Mouse (Mus musculus): ENCODE data around the gene Rrp1.
"Not testable (repeated sequence)": the region's sequence is repeated elsewhere in the genome, so short reads cannot be mapped to it uniquely, and the experiment has no call there.

Rrp1 gene

DNA sequence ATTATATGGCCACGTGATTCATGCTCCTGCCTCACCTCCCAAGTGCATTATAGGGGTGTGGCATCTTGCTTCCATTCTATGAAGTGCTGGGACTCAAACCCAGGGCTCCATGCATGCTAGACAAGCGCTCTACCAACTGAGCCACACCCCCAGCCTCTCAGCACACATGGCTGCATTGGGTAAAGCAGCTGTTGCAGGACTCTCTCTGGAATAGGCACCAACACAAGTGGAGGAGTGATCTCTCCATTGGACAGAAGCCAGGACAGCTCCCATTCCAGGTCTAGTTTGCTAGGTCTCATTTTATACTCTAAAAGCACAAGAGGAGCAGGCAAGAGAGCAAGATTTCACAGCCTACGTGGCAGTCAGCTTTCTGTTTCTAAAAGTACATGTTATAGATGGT is 29.3 kb downstream of the Rrp1 start:
- no peak for DNase-seq (ENCODE audit: low read depth)

DNA sequence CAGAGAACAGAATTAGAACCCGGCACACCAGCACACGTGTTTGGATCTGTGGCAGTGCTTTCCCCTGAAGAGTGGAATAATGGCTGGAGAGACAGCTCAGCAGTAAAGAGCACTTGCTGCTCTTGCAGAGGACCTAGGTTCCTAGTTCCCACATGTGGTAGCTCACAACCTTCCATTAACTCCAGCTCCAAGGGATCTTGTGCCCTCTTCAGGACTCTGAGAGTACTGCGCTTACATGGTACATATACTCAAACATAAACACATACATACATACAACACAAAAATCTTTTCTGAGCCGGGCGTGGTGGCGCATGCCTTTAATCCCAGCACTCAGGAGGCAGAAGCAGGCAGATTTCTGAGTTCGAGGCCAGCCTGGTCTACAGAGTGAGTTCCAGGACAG is 34.3 kb downstream of the Rrp1 start:
- DNase-seq (ENCODE audit: low read depth): no peak

DNA sequence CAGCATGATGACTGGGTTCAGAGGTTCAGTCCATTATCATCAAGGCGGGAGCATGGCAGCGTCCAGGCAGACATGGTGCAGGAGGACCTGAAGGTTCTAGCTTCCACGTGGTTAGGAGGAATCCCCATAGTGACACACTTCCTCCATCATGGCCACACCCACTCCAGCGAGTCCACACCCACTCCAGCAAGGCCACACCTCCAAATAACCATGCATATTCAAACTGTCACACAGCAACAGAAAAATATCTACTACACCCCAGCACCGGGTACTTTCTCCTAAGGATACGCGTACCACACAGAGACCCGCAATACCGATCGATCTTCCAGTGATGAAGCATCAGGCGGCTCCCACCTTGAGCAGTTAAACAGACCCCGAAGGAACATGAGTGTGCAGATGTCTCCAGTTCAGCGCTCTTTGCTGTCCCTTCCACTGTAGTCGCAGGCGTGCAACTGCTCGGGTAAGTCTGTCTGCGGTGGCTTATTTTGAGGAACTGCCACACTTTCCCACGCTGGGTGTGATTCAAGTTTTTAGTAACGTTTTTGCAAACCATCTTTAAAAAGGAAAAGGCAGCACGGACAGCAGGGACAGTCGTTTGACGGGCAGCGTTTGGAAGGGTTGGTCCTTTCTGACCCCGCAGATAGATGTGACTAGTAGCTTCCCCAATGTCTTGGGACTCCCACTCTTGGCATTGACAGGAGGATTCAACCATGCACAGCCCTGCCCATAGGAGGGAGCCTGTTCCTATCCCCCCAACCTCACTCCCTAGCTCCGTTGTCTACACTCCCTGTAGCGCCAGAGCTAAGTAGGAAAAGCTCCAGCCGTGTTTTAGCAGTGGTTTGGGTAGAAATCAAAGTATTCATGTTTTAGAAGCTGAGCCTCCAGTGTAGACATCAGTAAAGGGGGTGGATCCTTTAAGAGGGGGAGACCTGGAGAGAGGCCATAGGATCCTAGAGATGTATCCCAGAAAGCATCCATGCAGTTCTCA is 39.9 kb downstream of the Rrp1 start:
- no peak for DNase-seq (ENCODE audit: low read depth)

DNA sequence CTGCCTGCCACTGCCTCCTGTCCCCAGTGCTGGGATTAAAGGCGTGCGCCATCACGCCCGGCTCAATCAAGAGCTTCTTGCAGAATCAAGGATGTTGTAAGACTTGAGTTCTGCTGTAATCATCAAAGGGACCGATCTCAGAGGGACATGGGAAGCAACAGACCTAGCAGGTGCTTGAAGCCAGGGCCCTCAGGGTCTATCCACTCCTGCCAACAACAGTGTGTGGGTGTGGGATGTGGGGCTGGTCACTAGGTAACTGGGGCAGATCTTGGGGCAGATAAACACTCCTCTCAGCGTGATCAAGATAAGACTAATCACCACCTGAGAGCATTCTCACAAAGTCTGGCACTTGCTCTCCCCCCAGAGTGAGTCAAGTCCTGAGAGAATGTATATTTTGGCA is 41.1 kb downstream of the Rrp1 start:
- DNase-seq (ENCODE audit: low read depth): no peak

DNA sequence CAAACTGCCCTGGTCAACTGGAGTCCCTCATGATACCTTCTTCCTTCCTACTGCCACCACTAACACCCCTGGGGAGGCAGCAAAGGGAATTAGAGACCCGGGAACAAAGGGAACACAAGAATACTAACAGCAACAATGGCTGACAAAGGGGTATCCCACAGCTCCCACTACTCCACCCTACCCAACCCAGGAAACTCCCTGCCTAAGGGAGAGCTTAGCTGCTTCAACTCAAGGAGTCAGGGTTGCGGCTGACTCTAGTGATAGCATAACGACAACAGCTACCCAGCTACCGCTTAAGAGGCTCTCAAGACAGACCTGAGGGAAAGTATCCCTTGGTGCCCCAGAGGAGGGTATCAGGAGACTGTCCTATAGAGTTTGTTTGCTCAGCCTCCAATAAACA is 45.3 kb downstream of the Rrp1 start:
- no peak for DNase-seq (ENCODE audit: low read depth)

DNA sequence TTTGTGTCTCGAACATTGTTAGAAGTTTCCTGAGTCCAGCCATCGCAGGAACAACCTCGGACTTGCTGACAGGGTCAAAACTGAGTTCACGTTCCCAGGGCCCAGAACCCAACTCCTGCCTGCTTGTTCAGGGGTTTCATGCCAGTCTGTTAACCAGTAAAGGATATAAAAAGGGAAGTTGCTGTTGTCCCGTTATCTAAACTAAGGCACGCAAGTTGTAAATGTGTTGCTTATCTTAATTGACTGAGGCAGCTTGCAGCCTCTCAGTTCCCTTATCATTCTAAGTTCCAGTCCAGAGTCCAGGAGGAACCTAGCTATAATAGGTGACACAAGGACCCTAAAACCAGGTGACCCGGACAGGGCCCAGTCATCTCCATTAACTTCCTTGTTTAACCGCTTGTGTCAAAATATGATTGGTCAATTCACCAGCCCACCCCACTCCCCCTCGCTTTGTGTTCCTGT is 46.0 kb downstream of the Rrp1 start:
- no peak for DNase-seq (ENCODE audit: low read depth)

DNA sequence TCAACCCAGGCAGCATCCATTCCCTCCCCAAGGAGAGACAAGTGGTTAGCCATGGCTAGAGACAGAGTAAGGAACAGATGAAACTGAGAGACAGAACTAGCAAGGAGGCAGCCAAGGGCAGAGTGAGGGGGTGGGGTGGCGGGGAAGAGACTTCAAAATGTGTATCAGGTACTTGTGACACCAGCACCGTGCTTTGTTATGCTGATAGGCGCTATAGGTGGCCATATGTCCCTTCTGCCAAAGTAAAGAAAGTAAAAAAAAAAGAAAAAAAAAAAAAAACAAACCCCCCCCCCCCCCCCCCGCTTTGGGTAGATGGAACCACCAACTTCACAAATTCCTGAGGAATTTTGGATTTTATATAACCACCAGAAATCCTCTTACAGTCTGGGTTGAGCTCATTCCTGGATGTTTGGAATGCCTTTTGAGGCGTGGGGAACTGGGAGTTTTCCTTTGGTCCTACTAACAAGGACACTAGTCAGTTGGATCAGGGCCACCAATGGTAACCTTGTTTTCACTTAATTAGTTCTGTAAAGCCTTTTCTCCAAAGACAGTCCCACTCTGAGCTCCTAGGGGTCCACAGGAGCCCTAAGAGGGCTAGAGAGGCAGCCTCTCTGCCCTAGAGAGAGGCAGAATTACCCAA is 46.5 kb downstream of the Rrp1 start:
- DNase-seq (ENCODE audit: low read depth): no peak

DNA sequence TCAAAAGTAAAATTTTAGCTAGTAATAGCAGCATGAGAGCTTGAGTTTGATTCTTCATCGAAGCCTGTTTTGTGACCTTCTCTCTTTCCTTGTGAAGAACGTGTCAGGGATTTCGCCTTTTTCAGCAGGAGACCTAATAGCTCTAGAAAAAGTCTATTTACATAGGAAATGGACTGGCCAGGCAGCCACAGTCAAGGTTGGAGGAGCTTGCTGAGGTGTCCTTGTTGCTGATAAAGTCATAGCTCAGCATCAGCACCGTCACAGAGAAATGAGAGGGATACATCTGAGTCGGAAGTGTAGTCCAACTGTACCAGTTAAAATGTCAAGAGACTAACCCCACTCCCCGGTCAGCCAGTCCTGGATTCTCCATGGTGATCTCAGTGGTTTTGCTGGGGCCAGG is 47.3 kb downstream of the Rrp1 start:
- no peak for DNase-seq (ENCODE audit: low read depth)

DNA sequence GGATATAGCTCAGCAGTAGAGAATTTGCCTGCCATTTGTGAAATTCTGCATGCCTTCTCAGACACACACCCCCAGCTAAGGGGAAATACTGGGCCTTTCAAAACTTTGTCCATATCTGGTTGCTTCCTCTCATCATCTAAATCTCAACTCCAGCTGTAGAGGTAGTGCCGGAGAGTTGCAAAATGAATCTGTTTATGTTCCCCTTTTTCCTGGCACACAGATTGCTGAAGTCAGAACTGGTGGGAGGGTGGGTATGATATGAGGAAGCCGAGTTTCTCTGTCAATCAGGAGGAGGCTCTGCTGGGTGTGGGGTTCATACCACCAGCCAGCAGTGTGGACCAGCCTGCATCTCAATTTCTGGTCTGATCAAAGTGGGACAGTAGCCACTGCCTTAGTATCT is 48.7 kb downstream of the Rrp1 start:
- DNase-seq (ENCODE audit: low read depth): no peak

DNA sequence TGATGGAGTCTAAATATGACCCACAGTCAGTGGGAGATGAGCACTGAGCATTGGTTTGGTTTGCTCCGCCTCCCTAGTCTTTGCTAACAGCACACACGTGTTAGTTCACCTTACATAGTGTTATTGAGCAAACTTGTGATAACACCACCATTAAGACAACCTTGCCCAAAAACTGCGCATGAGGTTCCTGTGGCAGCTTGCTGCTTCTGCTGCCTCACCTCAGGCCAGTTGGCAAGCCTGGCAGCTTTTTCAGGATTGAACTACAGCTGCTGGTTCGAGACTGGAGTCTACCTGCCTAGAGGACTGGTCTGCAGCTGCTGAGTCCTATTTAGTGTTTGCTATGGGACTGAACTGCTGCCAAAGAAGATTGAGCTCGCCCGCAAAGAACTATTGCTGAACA is 49.5 kb downstream of the Rrp1 start:
- no peak for DNase-seq (ENCODE audit: low read depth)

DNA sequence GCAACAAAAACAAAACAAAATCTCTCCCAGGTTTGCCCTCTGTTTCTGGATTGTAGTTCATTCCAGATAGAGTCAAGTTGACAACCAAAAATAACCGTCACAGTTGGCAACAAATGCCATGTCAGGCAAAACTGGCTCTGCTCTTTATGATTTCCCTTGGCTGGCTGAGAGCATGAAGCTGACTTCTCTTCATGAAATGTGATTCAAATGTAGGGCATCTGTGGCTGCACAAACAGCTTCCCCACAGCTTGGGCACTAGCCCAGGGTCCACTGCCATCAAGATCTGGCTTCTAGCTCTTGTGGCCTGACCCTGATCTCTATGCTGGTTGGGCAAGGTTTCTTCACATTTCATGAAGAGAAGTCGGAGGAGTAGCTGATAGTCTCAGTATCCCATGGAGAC is 50.9 kb downstream of the Rrp1 start:
- DNase-seq (ENCODE audit: low read depth): peak; percentile 56

DNA sequence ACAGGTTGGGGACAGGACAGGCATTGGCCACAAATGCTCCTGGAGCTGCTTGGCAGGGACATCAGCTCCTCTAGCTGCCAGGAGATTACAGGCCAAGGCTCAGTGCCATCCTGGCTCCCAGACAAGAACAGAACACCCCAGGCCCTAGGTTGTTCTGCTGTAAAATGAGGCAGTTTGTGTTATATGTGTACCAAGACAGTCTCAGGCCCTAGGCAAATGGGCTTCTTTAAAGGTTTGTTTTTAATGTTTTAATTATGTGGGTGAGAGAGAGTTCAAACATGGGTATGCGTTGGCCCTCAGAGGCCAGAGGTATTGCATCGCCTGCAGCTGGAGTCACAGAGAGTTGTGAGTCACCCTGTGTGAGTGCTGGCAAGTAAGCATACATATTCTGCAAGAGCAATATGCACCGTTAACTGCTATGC is 52.5 kb downstream of the Rrp1 start:
- DNase-seq (ENCODE audit: low read depth): peak; percentile 65

DNA sequence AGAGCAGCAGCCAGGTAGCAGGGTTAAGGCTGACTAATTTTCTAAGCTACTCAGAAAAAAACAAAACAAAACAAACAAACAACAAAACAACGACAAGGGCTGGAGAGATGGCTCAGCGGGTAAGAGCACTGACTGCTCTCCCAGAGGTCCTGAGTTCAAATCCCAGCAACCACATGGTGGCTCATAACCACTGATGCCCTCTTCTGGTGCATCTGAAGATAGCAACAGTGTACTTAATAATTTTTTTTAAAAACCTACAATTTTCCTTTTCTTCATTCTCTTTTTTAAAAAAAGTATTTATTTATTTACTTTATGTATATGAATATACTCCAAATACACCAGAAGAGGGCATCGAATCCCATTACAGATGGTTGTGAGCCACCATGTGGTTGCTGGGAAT is 53.8 kb downstream of the Rrp1 start:
- DNase-seq (ENCODE audit: low read depth): not testable (repeated sequence)

DNA sequence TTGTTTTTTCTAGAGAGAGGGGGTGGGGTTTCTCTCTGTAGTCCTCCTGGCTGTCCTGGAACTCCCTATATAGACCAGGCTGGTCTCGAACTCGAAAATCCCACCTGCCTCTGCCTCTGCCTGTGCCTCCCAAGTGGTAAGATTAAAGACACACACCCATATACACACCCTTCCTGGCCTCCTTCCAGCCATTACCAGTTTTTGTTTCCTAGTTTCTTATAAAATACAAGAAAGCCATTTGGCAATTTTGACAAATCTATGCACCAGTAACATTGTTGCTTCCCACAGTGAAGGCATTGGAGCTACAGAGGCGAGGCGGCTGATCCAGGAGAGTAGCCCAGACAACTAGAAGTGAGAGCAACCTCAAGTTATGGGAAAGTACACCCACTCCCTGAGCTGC is 54.6 kb downstream of the Rrp1 start:
- no peak for DNase-seq (ENCODE audit: low read depth)

DNA sequence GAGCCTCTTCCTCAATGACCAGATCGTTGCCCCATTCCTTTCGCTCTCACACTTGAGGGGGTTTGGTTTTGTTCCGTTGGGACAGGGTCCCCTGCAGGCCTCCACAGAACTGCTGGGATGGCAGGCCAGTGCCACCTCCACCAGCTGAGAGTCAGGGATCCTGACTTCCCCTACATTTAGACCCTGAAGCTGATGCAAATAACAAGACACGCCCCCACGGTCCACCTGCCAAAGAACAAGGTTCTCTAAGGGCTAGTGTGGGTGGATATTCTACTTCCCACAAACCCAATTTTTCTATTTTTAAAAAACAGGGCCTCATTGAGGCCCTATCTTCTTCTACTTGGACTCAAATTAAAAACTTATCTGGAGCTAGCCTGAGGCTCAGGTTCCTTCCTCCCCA is 55.1 kb downstream of the Rrp1 start:
- no peak for DNase-seq (ENCODE audit: low read depth)

DNA sequence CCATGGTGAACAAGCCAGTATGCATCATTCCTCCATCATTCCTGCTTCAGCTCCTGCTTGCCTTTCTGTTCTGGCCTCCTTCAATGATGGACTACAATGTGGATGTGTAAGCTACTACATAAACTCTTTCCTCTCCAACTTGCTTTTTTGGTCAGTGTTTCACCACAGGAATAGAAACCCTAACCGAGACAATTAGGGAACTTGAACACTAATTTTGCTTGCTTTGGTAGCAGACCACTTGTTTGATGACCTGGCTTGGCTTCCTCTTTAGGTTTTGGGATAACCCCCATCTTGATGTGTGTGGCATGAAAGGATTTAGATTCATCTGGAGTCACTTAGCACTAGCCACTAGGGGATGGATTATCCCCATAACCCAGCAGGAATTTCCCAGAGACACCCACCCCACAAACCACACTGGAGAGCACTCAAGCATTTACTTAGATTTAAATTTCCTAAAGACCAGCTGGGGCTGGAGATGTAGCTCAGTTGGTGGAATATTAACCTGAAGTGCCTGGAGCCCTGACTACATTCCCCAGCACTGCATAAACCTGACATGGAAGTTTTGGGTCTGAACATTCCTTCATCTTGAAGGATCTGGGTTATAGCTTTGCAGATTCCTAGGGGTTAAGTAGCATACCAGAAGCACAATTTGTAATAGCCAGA is 56.8 kb downstream of the Rrp1 start:
- DNase-seq (ENCODE audit: low read depth): no peak

DNA sequence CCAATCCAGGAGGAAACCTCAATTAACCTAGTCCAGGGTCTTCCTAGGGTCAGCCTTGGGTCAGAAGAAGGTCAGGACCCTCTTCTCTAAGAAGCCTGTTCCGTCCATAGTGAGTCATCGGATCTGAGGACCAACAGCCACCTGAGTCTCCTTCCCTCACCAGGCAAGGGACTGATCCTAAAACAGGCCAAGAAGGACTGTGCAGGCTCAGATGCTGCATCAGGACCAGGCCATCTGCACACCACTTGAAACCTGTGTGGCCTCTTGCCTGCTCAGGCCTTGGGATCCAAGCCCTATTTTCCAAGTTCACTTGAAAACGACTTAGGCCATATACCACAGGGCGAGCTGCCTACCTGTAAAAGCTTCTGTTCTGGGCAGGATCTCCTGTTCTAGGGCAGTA is 59.6 kb downstream of the Rrp1 start:
- no peak for DNase-seq (ENCODE audit: low read depth)

DNA sequence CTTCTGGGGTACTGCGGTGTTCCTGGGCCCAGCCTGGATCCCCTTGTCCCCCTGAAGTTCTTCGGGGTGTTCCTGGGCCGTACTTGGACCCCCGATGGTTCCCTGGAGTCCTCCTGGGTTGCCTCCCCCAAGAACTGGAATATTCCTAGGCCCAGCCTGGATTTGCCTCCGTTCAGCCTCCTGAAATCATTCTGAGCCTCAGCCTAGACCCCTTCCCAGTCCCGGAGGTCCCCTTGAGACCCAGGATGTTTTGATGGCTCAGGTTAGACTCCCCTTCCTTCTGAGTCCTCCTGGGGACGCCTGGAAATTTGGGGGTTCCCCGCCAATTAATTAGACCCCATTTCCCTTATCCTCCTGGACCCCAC is 60.2 kb downstream of the Rrp1 start:
- DNase-seq (ENCODE audit: low read depth): no peak

DNA sequence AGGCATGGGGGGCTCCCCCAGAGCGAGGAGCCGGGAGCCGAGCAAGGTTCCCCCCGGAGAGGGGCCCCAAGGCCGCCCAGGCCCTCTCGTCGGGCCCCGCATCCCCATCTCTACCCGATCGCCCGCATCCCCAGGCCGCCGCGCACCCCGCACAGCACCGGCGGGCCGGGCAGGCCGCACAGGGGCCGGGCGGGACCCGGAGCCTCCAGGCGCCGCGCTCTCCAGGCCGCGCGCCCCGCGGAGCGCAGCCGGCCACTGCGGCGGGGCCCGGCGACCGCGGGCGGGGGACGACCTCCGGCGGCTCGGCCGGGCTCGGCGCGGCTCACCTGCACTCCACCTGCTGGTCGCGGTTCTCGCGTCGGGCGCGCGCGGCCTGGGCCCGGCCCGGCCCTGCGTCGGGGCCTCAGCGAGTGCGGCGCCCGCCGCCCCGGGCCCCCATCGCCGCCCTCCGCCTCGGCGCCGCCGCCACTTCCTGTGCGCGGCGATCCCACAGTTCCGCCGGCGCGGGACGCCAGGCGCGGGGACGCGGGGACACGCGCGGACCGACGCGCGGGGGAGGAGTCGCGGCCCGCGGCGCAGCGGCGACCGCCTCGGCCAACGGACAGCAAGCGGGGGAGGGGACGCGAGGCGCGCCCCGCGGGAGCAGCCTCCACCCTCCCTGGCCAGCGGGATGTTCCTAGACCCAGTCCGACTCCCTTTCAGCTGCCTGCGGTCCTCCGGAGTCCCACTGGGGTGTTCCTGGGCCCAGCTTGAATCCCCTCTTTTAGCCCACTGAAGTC is 60.8 kb downstream of the Rrp1 start, which contains the start of gene Agpat3:
Gene Agpat3 (minus strand): TSS at position 603 of the 779 bp plus-strand sequence.
- DNase-seq (ENCODE audit: low read depth): no peak

DNA sequence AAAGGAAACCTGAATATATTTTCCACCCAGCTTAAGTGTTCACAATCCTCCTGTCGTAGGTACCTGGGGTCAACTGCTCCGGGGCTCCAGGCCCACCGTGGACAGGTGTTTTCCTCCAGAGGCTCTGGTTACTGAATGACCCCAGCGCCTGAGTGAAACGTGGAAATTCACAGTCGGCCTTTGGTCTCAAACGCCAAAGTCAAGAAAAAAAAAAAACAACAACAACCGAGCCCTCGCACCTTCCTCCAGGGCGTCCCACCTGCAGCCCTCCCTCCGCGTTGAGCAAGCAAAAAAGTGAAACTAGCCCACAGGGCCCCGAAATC is 61.3 kb downstream of the Rrp1 start:
- no peak for DNase-seq (ENCODE audit: low read depth)

DNA sequence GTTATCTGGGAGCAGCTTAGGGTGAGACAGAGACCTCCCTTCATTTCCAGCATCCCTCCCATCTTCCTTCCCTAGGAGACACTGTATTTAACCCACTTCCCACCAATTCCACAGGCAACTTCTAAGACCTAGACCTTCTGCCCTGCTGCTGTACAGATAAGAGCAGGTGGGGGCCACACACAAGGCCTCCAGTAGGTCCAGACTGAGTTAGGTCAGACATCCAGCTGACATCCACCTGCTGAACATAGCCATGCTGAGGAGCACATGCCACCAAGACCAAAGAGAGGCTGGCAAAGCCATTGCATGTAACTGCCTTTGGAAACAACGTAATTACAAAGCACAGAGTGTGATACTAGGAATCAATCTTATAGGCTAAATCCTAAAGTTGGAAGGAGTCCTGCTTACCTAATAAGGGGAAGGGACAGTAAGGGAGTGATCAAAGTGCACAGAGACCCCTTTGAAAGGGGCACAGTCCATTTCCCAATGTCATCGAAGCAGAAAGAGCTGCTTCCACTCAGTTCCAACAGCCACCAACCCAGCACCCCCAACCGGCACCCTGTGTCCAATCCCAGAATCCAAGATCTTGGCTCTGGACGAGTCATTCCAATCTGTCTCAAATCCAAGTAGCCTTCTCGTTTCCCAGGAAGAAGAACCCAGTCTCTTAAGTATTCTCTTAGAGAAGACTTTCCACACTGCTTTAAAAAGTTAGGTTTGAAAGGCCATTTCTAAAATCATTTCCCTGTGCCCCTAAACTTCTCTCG is 61.9 kb downstream of the Rrp1 start:
- DNase-seq (ENCODE audit: low read depth): no peak
